Mouse (Mus musculus) kidney, postnatal 0 days (tissue): ENCODE results near the gene Syk. TPM values are rescaled to one million over a fixed set of nuclear protein-coding genes. Genes with fewer than 3 reads are reported as not detected.

Source experiments
- ATAC-seq: fragments of 200-750 bp; cut with Nextera tagmentation; replicated peaks from 2 replicates; pipeline ENCODE4 v1.8.0; 2017; ENCODE audit warnings: low read depth, moderate number of reproducible peaks, moderate TSS enrichment, moderate library complexity; ENCODE audit not compliant: low FRiP score
- DNase-seq: peaks from one replicate; pipeline ENCODE4 v3.0.0-alpha.2; 2016; ENCODE audit warnings: low spot score
- H3K27ac ChIP-seq: fragments of 300-500 bp; sonication (generic); 2 replicates; pipeline ENCODE4 v1.5.1; 2014; ENCODE audit warnings: mild to moderate bottlenecking
- H3K27me3 ChIP-seq: fragments of 300-500 bp; sonication (generic); 2 replicates; pipeline ENCODE4 v1.6.1; 2014; ENCODE audit warnings: low read length, mixed read lengths; ENCODE audit not compliant: insufficient read depth
- H3K36me3 ChIP-seq: fragments of 300-500 bp; sonication (generic); 2 replicates; pipeline ENCODE4 v1.6.1; 2014; ENCODE audit warnings: low read length, mixed read lengths; ENCODE audit not compliant: insufficient read depth
- H3K4me1 ChIP-seq: fragments of 300-500 bp; sonication (generic); replicated peaks from 2 replicates; pipeline ENCODE4 v1.6.1; 2014; ENCODE audit warnings: antibody characterized with exemption, low read length, mixed read lengths; ENCODE audit not compliant: insufficient read depth
- H3K4me2 ChIP-seq: fragments of 300-500 bp; sonication (generic); 2 replicates; pipeline ENCODE4 v1.6.1; 2014; ENCODE audit warnings: mild to moderate bottlenecking, low read length, moderate library complexity, mixed read lengths
- H3K4me3 ChIP-seq: fragments of 300-500 bp; sonication (generic); replicated peaks from 2 replicates; pipeline ENCODE4 v1.5.1; 2014; ENCODE audit warnings: low read depth, low read length
- H3K9ac ChIP-seq: fragments of 300-500 bp; sonication (generic); 2 replicates; pipeline ENCODE4 v1.6.1; 2014; ENCODE audit warnings: low read depth, low read length
- H3K9me3 ChIP-seq: fragments of 300-500 bp; sonication (generic); replicated peaks from 2 replicates; pipeline ENCODE4 v1.6.1; 2016; ENCODE audit warnings: low read length, inconsistent platforms, mixed read lengths
- CTCF ChIP-seq: IDR thresholded peaks from 2 replicates; pipeline ENCODE4 v1.5.1; 2016; ENCODE audit warnings: antibody characterized with exemption, low read depth, mild to moderate bottlenecking, moderate library complexity
- WGBS: fragments of 180-500 bp; shearing (Covaris S2); extraction: QIAGEN DNeasy Blood & Tissue Kit; methylation state at CpG from one replicate; pipeline ENCODE4 v1.1.7; 2014; 5-methylcytosine and 5-hydroxymethylcytosine counted together
- polyA plus RNA-seq: library from polyadenylated mRNA; unstranded; fragments of >200 nt; fragmentation: Nextera tagmentation; extraction: Ambion mirVana; gene quantifications from 2 replicates; pipeline ENCODE4 v1.2.1, GENCODE M21; 2015

The Syk gene
- polyA plus RNA-seq, 1 experiment from 2014 or later, result 3.3 TPM

DNA sequence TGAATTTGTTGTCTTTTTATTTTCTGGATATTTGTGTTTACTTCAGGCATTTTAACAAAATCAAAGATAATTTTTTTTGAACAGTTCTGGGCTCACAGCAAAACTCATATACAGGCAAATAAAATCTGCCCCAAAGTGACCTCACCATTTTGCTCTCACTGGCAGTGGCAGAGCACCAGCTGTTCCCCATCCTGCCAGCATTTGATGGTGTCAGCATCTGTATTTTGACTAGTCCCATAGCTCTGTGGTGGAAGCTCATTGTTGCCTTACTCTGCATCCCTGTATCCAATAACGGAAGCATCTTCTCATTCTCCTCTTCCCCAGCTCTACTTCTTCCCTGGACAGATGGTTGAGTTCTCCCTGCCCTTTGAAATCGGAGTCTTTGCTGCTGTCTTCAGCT, 4.2 kb upstream of the Syk start:
- DNase-seq (peak; percentile 31), ATAC-seq (no peak)
- no peak overlapping the region for H3K4me3 ChIP-seq
- H3K36me3 ChIP-seq, result no peaks in the 10 kb centered on the region
- H3K4me1 ChIP-seq, result 0 out of 2 replicates have a peak, but pooled peaks cover 4% of the 10 kb centered on the region
- H3K27me3 ChIP-seq, result no peaks in the 10 kb centered on the region
- H3K27ac ChIP-seq, result no peak overlapping the region
- TF ChIP-seq CTCF, result no peak
- no peaks in the 10 kb centered on the region for H3K9me3 ChIP-seq
- 44% methylated on average over 2 of the region's 2 CpGs for WGBS
- no peak overlapping the region for H3K4me2 ChIP-seq
- no peak overlapping the region for H3K9ac ChIP-seq

DNA sequence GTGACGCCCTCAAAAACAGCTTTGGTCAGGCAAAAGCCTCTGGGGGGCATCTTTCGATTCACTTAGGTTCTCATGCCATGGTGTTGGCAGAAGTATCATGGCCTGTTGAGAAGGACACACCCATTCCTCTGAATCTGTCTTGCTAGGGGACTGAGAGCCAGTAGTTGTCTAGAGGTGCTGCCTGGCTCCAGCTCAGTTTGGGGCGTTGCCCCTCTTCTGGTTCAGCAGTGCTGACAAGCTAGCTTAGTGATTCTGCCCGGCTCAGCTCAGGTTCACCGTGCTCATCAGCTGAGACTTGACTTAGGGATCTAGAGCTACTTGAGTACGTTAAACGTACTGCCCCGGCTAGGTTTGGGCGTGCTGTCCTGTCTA, 481 bp upstream of the Syk start:
- peak overlapping the region; percentile 88 for H3K4me2 ChIP-seq
- H3K4me1 ChIP-seq, result no peaks in the 10 kb centered on the region
- DNase-seq, result peak; percentile 11
- H3K9ac ChIP-seq, result peak overlapping the region; percentile 51
- H3K27ac ChIP-seq, result no peak overlapping the region
- ATAC-seq, result no peak
- H3K27me3 ChIP-seq, result no peaks in the 10 kb centered on the region
- 17% methylated on average over 9 of the region's 9 CpGs for WGBS
- no peaks in the 10 kb centered on the region for H3K9me3 ChIP-seq
- H3K36me3 ChIP-seq, result no peaks in the 10 kb centered on the region
- H3K4me3 ChIP-seq, result peak overlapping the region; percentile 61
- TF ChIP-seq CTCF, result no peak

DNA sequence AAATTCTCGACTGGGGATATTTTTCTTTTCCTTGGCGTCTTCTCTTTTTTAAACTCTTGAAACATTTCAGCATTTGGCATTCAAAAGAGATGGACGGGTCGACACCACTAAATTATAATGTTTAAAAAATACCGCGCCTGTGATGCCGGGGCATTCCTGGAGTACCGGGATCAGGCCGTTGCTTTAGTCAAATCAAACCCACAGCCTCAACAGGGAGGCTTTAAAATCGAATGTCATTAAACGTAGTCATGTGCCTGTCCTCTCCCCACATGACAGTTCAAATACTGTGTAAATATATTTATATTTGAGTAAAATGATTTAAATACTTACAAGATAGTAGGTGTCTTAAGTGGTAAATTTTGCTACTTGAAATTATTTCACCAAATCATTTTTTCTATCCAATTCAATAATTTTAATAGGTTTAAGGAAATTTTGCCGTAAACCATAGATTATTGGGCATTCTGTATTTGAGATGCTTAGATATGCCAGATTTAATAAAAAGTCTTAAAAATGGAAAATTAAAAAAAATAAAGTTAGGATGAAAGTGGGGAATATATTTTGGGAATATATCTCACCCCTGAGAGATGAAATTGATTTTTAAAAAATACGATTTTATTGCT, 1.1 kb downstream of the Syk start:
- Histone ChIP-seq H3K4me3 (peak overlapping the region; percentile 61), H3K27me3 (no peaks in the 10 kb centered on the region), H3K27ac (no peak overlapping the region), H3K4me1 (no peaks in the 10 kb centered on the region), H3K4me2 (peak overlapping the region; percentile 88), H3K9ac (no peak overlapping the region), H3K9me3 (no peaks in the 10 kb centered on the region), H3K36me3 (no peaks in the 10 kb centered on the region)
- WGBS, result 25% methylated on average over 13 of the region's 13 CpGs
- DNase-seq (no peak), ATAC-seq (no peak)
- TF ChIP-seq CTCF, result no peak

DNA sequence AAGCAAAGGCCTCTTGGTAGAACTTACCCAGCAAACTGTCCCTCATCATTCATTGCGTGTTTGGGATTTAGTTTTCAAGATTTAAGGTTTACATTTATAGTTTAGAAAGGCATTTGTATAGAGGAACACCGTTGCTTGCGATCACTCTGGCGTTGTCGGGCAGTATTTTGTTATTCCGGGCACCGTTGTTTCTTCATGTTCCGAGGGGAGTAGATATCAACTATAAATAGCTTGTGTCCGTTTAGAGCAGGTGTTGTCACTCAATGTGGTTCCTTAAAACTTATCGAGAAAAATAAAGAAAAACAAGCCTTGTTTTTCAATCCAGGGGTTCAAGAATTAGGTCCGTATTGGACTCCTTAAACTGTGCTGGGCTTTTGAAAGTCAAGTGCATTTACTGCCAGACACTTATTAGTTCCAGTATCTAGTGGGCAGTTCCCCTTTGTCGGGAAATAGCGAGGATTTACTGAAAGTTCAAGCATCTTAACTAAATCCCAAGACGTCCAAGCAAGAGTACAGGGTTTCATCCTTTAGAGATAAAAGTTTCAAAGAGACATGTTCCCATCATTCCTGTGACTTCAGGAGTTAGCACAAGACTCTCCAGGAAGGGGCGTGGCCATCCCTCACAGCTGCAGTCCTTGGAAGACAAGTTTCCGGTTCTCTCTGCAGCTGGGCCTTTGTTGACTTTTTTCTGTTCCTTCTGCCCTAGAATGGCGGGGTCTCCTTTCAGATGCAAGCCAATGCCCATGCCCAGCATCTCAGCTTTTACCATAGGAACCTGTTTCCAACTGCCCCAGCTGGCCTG, 1.9 kb downstream of the Syk start:
- Histone ChIP-seq H3K9ac (no peak overlapping the region), H3K4me3 (no peak overlapping the region), H3K4me2 (peak overlapping the region; percentile 13; the same call in 1 of the 2 replicates), H3K27me3 (no peaks in the 10 kb centered on the region), H3K36me3 (no peaks in the 10 kb centered on the region), H3K4me1 (no peaks in the 10 kb centered on the region), H3K9me3 (no peaks in the 10 kb centered on the region), H3K27ac (no peak overlapping the region)
- no peak for TF ChIP-seq CTCF
- peak; percentile 58 for DNase-seq
- no peak for ATAC-seq
- WGBS, result 60% methylated on average over 17 of the region's 17 CpGs

DNA sequence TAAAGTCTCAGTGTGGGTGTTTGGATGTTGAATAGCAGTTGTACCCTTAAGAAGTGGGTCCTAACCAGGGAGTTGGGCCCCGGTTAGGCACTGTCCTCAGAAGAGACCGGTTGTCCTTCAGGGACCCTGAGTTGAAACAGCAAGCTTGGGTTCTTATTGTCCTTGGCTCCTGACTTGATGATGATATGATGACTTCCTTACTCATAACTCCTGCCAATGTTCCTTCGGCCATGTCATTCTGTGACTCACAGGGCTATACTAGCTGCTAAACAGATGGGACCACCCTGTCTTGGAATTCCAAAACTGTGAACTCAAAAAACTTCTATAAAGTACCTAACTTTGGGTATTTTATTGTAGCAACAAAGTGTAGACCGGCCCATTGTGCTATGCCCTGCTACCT, 4.8 kb downstream of the Syk start:
- Histone ChIP-seq H3K9ac (no peak overlapping the region), H3K4me3 (no peak overlapping the region), H3K27ac (no peak overlapping the region), H3K4me2 (no peak overlapping the region), H3K9me3 (no peaks in the 10 kb centered on the region), H3K27me3 (no peaks in the 10 kb centered on the region), H3K4me1 (no peaks in the 10 kb centered on the region), H3K36me3 (no peaks in the 10 kb centered on the region)
- ATAC-seq (no peak), DNase-seq (no peak)
- 93% methylated on average over 4 of the region's 4 CpGs for WGBS
- TF ChIP-seq CTCF, result no peak

DNA sequence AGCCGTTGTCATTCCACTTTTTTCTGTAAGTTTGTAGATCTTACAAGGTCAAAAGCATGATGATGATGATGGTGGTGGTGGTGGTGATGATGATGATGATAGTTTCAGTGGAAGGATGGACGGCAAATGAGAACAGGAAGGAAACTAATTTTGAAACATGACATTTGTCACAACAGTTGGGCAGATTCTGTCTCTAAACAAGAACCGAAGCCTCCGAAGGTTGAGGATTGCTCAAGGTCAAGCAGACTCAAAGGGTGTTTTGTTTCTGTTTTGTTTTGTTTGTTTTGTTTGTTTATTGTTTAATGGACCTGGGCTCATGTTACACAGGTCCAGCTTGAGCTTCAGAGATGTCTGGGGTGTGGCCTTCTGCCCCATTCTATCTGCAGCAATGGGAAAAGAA, 6.1 kb downstream of the Syk start:
- TF ChIP-seq CTCF, result no peak
- no peaks in the 10 kb centered on the region for H3K27me3 ChIP-seq

More for the DNA sequence above, 6.1 kb downstream of the Syk start:
- no peaks in the 10 kb centered on the region for H3K9me3 ChIP-seq
- no peaks in the 10 kb centered on the region for H3K36me3 ChIP-seq
- H3K4me1 ChIP-seq, result no peaks in the 10 kb centered on the region
- 81% methylated on average over 4 of the region's 4 CpGs for WGBS
- ATAC-seq (no peak), DNase-seq (no peak)
- no peak overlapping the region for H3K9ac ChIP-seq
- no peak overlapping the region for H3K27ac ChIP-seq
- H3K4me2 ChIP-seq, result no peak overlapping the region
- H3K4me3 ChIP-seq, result no peak overlapping the region
